Mouse (Mus musculus) brown adipose tissue, adult 24 weeks (tissue): Measurements from ENCODE around the gene Olfr811. TPM values are rescaled to one million over a fixed set of nuclear protein-coding genes. Genes with fewer than 3 reads are reported as not detected.
A peak's percentile ranks its signal among the peaks of the same experiment; 100 is the strongest.

Source experiments
- H3K27ac ChIP-seq: fragments of 200-500 bp; replicated peaks from 2 replicates; pipeline ENCODE4 v1.5.1; 2012; ENCODE audit warnings: low read depth, mild to moderate bottlenecking, low read length
- H3K4me1 ChIP-seq: fragments of 200-500 bp; 2 replicates; pipeline ENCODE4 v1.6.1; 2012; ENCODE audit warnings: low read length, mixed read lengths; ENCODE audit not compliant: control insufficient read depth, insufficient read depth, insufficient read length
- H3K4me3 ChIP-seq: fragments of 200-500 bp; 2 replicates; pipeline ENCODE4 v1.5.1; 2012; ENCODE audit warnings: low read depth, mild to moderate bottlenecking, low read length, moderate library complexity; ENCODE audit not compliant: insufficient read depth
- polyA plus RNA-seq: library from polyadenylated mRNA; stranded (reverse); fragments of >200 nt; gene quantifications from 2 replicates; pipeline ENCODE4 v1.2.4, GENCODE M21; 2012; ENCODE audit not compliant: missing spikeins, insufficient read depth, insufficient read length

The Olfr811 gene
- not detected in 2 replicates for polyA plus RNA-seq

- Histone ChIP-seq H3K4me1 (no peaks in the 10 kb centered on the region), H3K4me3 (no peak within 1 kb of the TSS), H3K27ac (no peak within 1 kb of the TSS)
Measured at GRCm38 (mm10) chr10:129804296-129804695, at the start of gene Olfr811. TSS of gene Olfr811 (minus strand) at chr10:129804396.

GRCm38 (mm10) chr10:129847343-129847742 lies 43.1 kb upstream of the Olfr811 start:
- Histone ChIP-seq H3K4me1 (no peaks in the 10 kb centered on the region), H3K27ac (no peak overlapping the region), H3K4me3 (no peak overlapping the region)

DNA sequence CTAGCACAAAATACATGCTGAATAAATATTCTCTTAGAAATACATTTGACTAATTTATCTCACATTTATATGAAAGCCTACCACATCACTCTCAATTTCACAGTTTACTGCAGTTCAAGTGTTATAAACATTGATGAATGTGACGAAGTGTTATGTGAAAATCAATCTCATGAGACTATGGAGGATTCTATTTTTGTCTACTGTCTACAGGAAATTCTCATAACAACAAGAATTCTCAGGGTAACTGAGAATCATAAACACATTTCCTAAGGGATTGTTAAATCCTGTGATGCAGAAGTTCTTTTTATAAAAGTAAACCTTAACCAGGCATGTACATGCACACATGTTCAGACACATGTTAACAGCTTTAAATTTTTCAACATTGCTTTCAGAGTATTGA lies 41.8 kb upstream of the Olfr811 start, which contains the start of gene Olfr812:
Olfr812 (minus strand) TSS at position 101 of the 400 bp plus-strand sequence.
- no peaks in the 10 kb centered on the region for H3K4me1 ChIP-seq
- no peak within 1 kb of the TSS for H3K4me3 ChIP-seq
- peak within 1 kb of the TSS; percentile 27; the same call in 1 of the 2 replicates for H3K27ac ChIP-seq

GRCm38 (mm10) chr10:129794817-129795216 lies 9.4 kb downstream of the Olfr811 start, which contains the start of gene Olfr810:
TSS of gene Olfr810 (minus strand) at chr10:129794917.
- H3K4me1 ChIP-seq = no peaks in the 10 kb centered on the region
- H3K4me3 ChIP-seq = no peak within 1 kb of the TSS
- no peak within 1 kb of the TSS for H3K27ac ChIP-seq

- no peak overlapping the region for H3K4me3 ChIP-seq
- no peak overlapping the region for H3K27ac ChIP-seq
Measured at GRCm38 (mm10) chr10:129778123-129778522, 26.1 kb downstream of the Olfr811 start.

DNA sequence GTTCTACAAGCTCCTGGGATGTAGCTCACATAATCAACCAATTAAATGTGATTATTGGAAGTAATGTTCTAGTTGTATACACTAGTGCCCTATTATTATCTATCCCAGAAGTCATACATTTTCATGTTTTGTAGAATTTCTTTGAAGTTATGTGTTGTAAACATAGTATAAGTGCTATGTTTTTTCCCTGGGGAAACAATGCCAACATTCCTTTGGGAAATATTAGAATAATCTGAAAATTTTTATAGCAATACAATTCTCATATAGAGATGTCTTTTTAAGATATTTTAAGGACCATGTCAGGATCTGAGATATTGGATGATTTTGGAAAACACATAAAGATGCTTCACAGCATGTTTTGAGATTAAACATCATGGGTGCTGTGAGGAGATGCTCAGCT lies 29.9 kb downstream of the Olfr811 start, which contains the start of gene Olfr809:
Olfr809 (plus strand) TSS at position 301 of the 400 bp plus-strand sequence.
- H3K4me1 ChIP-seq = no peaks in the 10 kb centered on the region
- H3K4me3 ChIP-seq = no peak within 1 kb of the TSS
- H3K27ac ChIP-seq = no peak within 1 kb of the TSS

More at GRCm38 (mm10) chr10:129778123-129778522, 26.1 kb downstream of the Olfr811 start:
- no peaks in the 10 kb centered on the region for H3K4me1 ChIP-seq

- no peaks in the 10 kb centered on the region for H3K4me1 ChIP-seq
- no peak within 1 kb of the TSS for H3K4me3 ChIP-seq
- no peak within 1 kb of the TSS for H3K27ac ChIP-seq
Measured at GRCm38 (mm10) chr10:129765182-129765581, 39.0 kb downstream of the Olfr811 start, which contains the start of gene Olfr808. TSS of gene Olfr808 (plus strand) at chr10:129765482.

- H3K4me3 ChIP-seq = no peak within 1 kb of the TSS
- no peaks in the 10 kb centered on the region for H3K4me1 ChIP-seq
- H3K27ac ChIP-seq = no peak within 1 kb of the TSS
Measured at GRCm38 (mm10) chr10:129757693-129758092, 46.5 kb downstream of the Olfr811 start, which contains the start of gene Olfr807. TSS of gene Olfr807 (minus strand) at chr10:129757793.

Other genes starting within 250 kb of the Olfr811 start
- not detected in 2 replicates for gene Olfr794, start 236.7 kb downstream of the Olfr811 start, polyA plus RNA-seq
- not detected in 2 replicates for gene Olfr796, start 191.8 kb downstream of the Olfr811 start, polyA plus RNA-seq
- gene Olfr798, start 176.5 kb downstream of the Olfr811 start, polyA plus RNA-seq = not detected in 2 replicates
- gene Olfr799, start 166.9 kb downstream of the Olfr811 start, polyA plus RNA-seq = not detected in 2 replicates
- not detected in 2 replicates for gene Olfr800, start 146.7 kb downstream of the Olfr811 start, polyA plus RNA-seq
- not detected in 2 replicates for gene Olfr801, start 130.5 kb downstream of the Olfr811 start, polyA plus RNA-seq
- not detected in 2 replicates for gene Olfr802, start 116.2 kb downstream of the Olfr811 start, polyA plus RNA-seq
- not detected in 2 replicates for gene Olfr803, start 110.1 kb downstream of the Olfr811 start, polyA plus RNA-seq
- gene Olfr804, start 101.2 kb downstream of the Olfr811 start, polyA plus RNA-seq = not detected in 2 replicates
- not detected in 2 replicates for gene Olfr805, start 75.0 kb downstream of the Olfr811 start, polyA plus RNA-seq
- not detected in 2 replicates for gene Olfr806, start 62.5 kb downstream of the Olfr811 start, polyA plus RNA-seq
- not detected in 2 replicates for gene Olfr807, start 46.6 kb downstream of the Olfr811 start, polyA plus RNA-seq
- gene Olfr808, start 38.9 kb downstream of the Olfr811 start, polyA plus RNA-seq = not detected in 2 replicates
- not detected in 2 replicates for gene Olfr809, start 29.8 kb downstream of the Olfr811 start, polyA plus RNA-seq
- gene Olfr810, start 9.5 kb downstream of the Olfr811 start, polyA plus RNA-seq = not detected in 2 replicates
- gene Olfr812, start 41.7 kb upstream of the Olfr811 start, polyA plus RNA-seq = not detected in 2 replicates
- gene Olfr813, start 51.0 kb upstream of the Olfr811 start, polyA plus RNA-seq = not detected in 2 replicates
- gene Olfr814, start 75.5 kb upstream of the Olfr811 start, polyA plus RNA-seq = not detected in 2 replicates
- not detected in 2 replicates for gene Olfr815, start 101.5 kb upstream of the Olfr811 start, polyA plus RNA-seq
- gene Olfr816, start 111.2 kb upstream of the Olfr811 start, polyA plus RNA-seq = not detected in 2 replicates
- gene Olfr818, start 144.7 kb upstream of the Olfr811 start, polyA plus RNA-seq = not detected in 2 replicates
- gene Olfr819, start 162.9 kb upstream of the Olfr811 start, polyA plus RNA-seq = not detected in 2 replicates
- gene Olfr247, start 171.7 kb upstream of the Olfr811 start, polyA plus RNA-seq = not detected in 2 replicates
- gene Gm10310, start 180.7 kb upstream of the Olfr811 start, polyA plus RNA-seq = not detected in 2 replicates
- not detected in 2 replicates for gene Olfr820, start 208.2 kb upstream of the Olfr811 start, polyA plus RNA-seq
- not detected in 2 replicates for gene Olfr821, start 226.0 kb upstream of the Olfr811 start, polyA plus RNA-seq